Mouse (Mus musculus) liver, adult 2 months (tissue): ENCODE measurements around the gene Cenpm.

Experiments used
- CTCF ChIP-seq: fragments of 200-500 bp; IDR thresholded peaks from 2 replicates; pipeline ENCODE4 v1.5.1; 2011; ENCODE audit warnings: low read depth, low read length, control low read depth
- POLR2A ChIP-seq: fragments of 200-500 bp; IDR thresholded peaks from 2 replicates; pipeline ENCODE4 v1.6.1; 2011; ENCODE audit warnings: low read length, control low read depth; ENCODE audit not compliant: insufficient read depth; ENCODE audit errors: extremely low read depth

DNA sequence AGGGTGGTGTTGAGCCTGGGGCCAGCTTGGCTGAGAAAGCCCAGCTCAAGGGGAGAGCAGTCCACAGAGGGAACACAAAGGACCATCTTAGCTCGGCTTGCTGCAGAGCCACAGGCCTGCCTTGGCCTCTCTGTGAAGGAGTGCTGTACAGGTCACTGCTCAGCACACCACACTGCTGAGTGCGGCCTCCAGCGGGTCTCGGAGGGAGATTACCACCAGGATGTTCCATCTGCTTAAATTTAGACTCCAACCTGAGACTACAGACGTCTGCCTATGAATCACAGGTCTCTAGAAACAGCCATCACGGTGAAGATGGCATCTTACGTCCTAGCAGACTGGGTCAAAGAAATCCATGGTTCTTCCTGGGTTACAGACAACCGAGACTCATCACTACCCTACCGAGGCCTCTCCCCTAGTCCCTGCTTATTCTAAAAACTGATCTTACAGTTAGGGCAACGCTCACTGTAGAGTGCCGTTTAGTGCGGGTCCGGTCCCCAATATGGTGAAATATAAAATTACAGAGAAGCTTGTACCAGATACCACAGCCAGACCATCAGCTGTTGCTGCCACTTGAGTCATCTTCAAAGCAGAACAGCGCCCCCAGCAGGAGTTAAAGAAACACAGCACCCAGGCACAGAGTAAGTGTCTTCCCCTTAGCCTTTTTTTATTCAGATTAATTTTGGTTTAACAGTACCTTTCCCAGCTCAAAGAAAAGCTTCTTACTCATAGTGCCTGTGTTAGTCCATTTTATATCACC, 23.3 kb downstream of the Cenpm start:
- TF ChIP-seq POLR2A (no peak), CTCF (no peak; the same call in 1 of the 2 replicates)
